Mouse (Mus musculus): ENCODE data around the gene Dock2. TPM values are rescaled to one million over a fixed set of nuclear protein-coding genes. Genes with fewer than 3 reads are reported as not detected.
"Not testable (repeated sequence)": the region's sequence is repeated elsewhere in the genome, so short reads cannot be mapped to it uniquely, and the experiment has no call there.

Gene Dock2
- total and polyA plus RNA-seq, 3 experiments, result 60.9 to 101 (median 77.9) TPM

GRCm38 (mm10) chr11:34814767-34815166 is 31.1 kb upstream of the Dock2 start (continued):
- TF ChIP-seq ZNF384 (IDR thresholded peaks at IDR 0.05; ENCODE audit: low read depth, low read length) (peak; percentile 100), USF1 (IDR thresholded peaks at IDR 0.05; ENCODE audit: low read depth, low read length) (no peak), TCF12 (IDR thresholded peaks at IDR 0.05; ENCODE audit: low read depth, low read length) (no peak)

- Histone ChIP-seq H3K36me3 (ENCODE audit: control insufficient read depth in 1 of 2, insufficient read depth in 2 of 2, low read length in 2 of 2) (peaks cover 0 to 36% of the 10 kb centered on the region in 2 experiments; a peak in 2 of 4 replicates), H3K27ac (ENCODE audit: control insufficient read depth, low read depth, low read length) (no peak overlapping the region), H3K9me3 (replicated peaks; ENCODE audit: insufficient read depth, low read length) (no peaks in the 10 kb centered on the region), H3K4me1 (ENCODE audit: control insufficient read depth in 1 of 2, insufficient read depth in 2 of 2, low read length in 2 of 2) (no peaks in the 10 kb centered on the region), H3K79me2 (ENCODE audit: control insufficient read depth, insufficient read depth, low read length, poor library complexity) (no peaks in the 10 kb centered on the region), H3K9ac (ENCODE audit: control insufficient read depth, low read depth, low read length, poor library complexity, severe bottlenecking) (no peak overlapping the region), H3K27me3 (ENCODE audit: control insufficient read depth in 1 of 2, insufficient read depth in 2 of 2, low read length in 2 of 2) (no peaks in the 10 kb centered on the region), H3K4me3 (ENCODE audit: control insufficient read depth in 1 of 2, insufficient read depth in 1 of 2, low read depth in 2 of 2, low read length in 2 of 2) (no peak overlapping the region)
- no peak for DNase-seq (ENCODE audit: low read depth, low spot score)
- TF ChIP-seq JUND (IDR thresholded peaks at IDR 0.05; ENCODE audit: low read depth, low read length), result no peak
- no peak for TF ChIP-seq ELF1 (IDR thresholded peaks at IDR 0.05; ENCODE audit: low read depth, low read length)
- TF ChIP-seq USF2 (IDR thresholded peaks at IDR 0.05; ENCODE audit: borderline replicate concordance in 1 of 2, insufficient read depth in 1 of 2, low read depth in 1 of 2, low read length in 2 of 2), result no peak
- no peak for TF ChIP-seq USF1 (IDR thresholded peaks at IDR 0.05; ENCODE audit: low read depth, low read length)
- no peak for TF ChIP-seq RAD21 (IDR thresholded peaks at IDR 0.05; ENCODE audit: low read depth, low read length)
- TF ChIP-seq GABPA (IDR thresholded peaks at IDR 0.05; ENCODE audit: low read depth, low read length), result no peak
- no peak for TF ChIP-seq GATA1 (IDR thresholded peaks at IDR 0.05; ENCODE audit: low read depth, low read length)
Observed at GRCm38 (mm10) chr11:34814319-34814718, 30.6 kb upstream of the Dock2 start.

- H3K36me3 ChIP-seq (ENCODE audit: control insufficient read depth in 1 of 2, insufficient read depth in 2 of 2, low read length in 2 of 2), result not testable (repeated sequence)
Observed at GRCm38 (mm10) chr11:34805026-34805425, 21.3 kb upstream of the Dock2 start.

GRCm38 (mm10) chr11:34798066-34798465 is 14.4 kb upstream of the Dock2 start:
- not testable (repeated sequence) for H3K27ac ChIP-seq (ENCODE audit: control insufficient read depth, low read depth, low read length); H3K79me2 ChIP-seq (ENCODE audit: control insufficient read depth, insufficient read depth, low read length, poor library complexity); H3K4me3 ChIP-seq (ENCODE audit: control insufficient read depth in 1 of 2, insufficient read depth in 1 of 2, low read depth in 2 of 2, low read length in 2 of 2); H3K9ac ChIP-seq (ENCODE audit: control insufficient read depth, low read depth, low read length, poor library complexity, severe bottlenecking); H3K36me3 ChIP-seq (ENCODE audit: control insufficient read depth in 1 of 2, insufficient read depth in 2 of 2, low read length in 2 of 2); H3K4me1 ChIP-seq (ENCODE audit: control insufficient read depth in 1 of 2, insufficient read depth in 2 of 2, low read length in 2 of 2); DNase-seq (ENCODE audit: low read depth, low spot score); H3K9me3 ChIP-seq (replicated peaks; ENCODE audit: insufficient read depth, low read length); H3K27me3 ChIP-seq (ENCODE audit: control insufficient read depth in 1 of 2, insufficient read depth in 2 of 2, low read length in 2 of 2)

More at GRCm38 (mm10) chr11:34805026-34805425, 21.3 kb upstream of the Dock2 start:
- not testable (repeated sequence) for H3K4me1 ChIP-seq (ENCODE audit: control insufficient read depth in 1 of 2, insufficient read depth in 2 of 2, low read length in 2 of 2); H3K27me3 ChIP-seq (ENCODE audit: control insufficient read depth in 1 of 2, insufficient read depth in 2 of 2, low read length in 2 of 2); DNase-seq (ENCODE audit: low read depth, low spot score); H3K79me2 ChIP-seq (ENCODE audit: control insufficient read depth, insufficient read depth, low read length, poor library complexity); H3K4me3 ChIP-seq (ENCODE audit: control insufficient read depth in 1 of 2, insufficient read depth in 1 of 2, low read depth in 2 of 2, low read length in 2 of 2); H3K27ac ChIP-seq (ENCODE audit: control insufficient read depth, low read depth, low read length); H3K9me3 ChIP-seq (replicated peaks; ENCODE audit: insufficient read depth, low read length); H3K9ac ChIP-seq (ENCODE audit: control insufficient read depth, low read depth, low read length, poor library complexity, severe bottlenecking)
- TF ChIP-seq CTCF (IDR thresholded peaks at IDR 0.05 in 2 of 3, conservative IDR thresholded peaks at IDR 0.05 in 1 of 3; ENCODE audit: control insufficient read depth in 1 of 3, insufficient read depth in 1 of 3, low read depth in 2 of 3, low read length in 3 of 3, poor library complexity in 1 of 3, severe bottlenecking in 1 of 3), result peak in 1 of 3 experiments; percentile 4; a peak in 1 of 6 replicates

Measured in MEL (cell line).